Mouse (Mus musculus): Measurements from ENCODE around the gene Adprm. TPM values are rescaled to one million over a fixed set of nuclear protein-coding genes. Genes with fewer than 3 reads are reported as not detected.

Adprm gene
- polyA plus RNA-seq, 1 experiment from 2014 or later, result 40.5 TPM

DNA sequence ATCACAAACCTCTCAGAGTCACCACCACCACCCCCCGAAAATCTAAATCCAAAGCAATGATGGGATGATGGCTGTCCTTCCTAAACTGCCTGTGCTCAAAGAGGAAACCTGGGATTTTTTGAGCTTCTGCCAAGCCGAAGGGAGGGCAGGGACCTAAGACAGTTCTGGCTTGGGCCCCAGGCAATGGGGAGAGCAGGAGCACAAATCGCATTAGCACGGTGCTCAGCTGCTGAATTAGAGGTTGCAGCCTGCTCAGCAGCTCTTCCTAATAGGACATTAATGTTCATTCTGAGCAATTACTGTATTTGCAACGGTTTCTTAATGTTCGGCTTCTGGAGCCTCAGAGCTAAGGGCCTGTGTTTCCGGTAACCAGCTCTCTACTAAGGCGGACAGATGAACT, 44.4 kb downstream of the Adprm start:
- no peak overlapping the region for H3K9ac ChIP-seq (ENCODE audit: low read length)
- DNase-seq (ENCODE audit: low spot score, missing footprints) (no peak), ATAC-seq (ENCODE audit: low FRiP score) (no peak)

GRCm38 (mm10) chr11:67002911-67003310, 49.5 kb downstream of the Adprm start:
- Histone ChIP-seq H3K27ac (ENCODE audit: low read depth, low read length) (no peak overlapping the region), H3K27me3 (ENCODE audit: control insufficient read depth, insufficient read depth, low read length) (no peaks in the 10 kb centered on the region), H3K9ac (ENCODE audit: low read length) (no peak overlapping the region), H3K4me1 (ENCODE audit: control insufficient read depth, insufficient read depth, low read length) (peaks cover 11% of the 10 kb centered on the region; the same call in 1 of the 2 replicates), H3K4me2 (no peak overlapping the region), H3K9me3 (ENCODE audit: control insufficient read depth, low read length) (no peaks in the 10 kb centered on the region; the same call in 1 of the 2 replicates), H3K4me3 (ENCODE audit: low read depth, low read length) (no peak overlapping the region), H3K36me3 (ENCODE audit: control insufficient read depth, insufficient read depth, low read length) (no peaks in the 10 kb centered on the region)
- 62% methylated on average over 2 of the region's 2 CpGs for WGBS
- DNase-seq (ENCODE audit: low spot score, missing footprints) (no peak), ATAC-seq (ENCODE audit: low FRiP score) (no peak)

More for the DNA sequence above, 44.4 kb downstream of the Adprm start:
- H3K27me3 ChIP-seq (ENCODE audit: control insufficient read depth, insufficient read depth, low read length), result no peaks in the 10 kb centered on the region
- no peaks in the 10 kb centered on the region for H3K36me3 ChIP-seq (ENCODE audit: control insufficient read depth, insufficient read depth, low read length)
- WGBS, result 82% methylated on average over 8 of the region's 8 CpGs
- no peak overlapping the region for H3K27ac ChIP-seq (ENCODE audit: low read depth, low read length)
- no peaks in the 10 kb centered on the region; the same call in 1 of the 2 replicates for H3K9me3 ChIP-seq (ENCODE audit: control insufficient read depth, low read length)
- no peak overlapping the region for H3K4me3 ChIP-seq (ENCODE audit: low read depth, low read length)
- H3K4me1 ChIP-seq (ENCODE audit: control insufficient read depth, insufficient read depth, low read length), result peaks cover 2% of the 10 kb centered on the region; the same call in 1 of the 2 replicates
- no peak overlapping the region for H3K4me2 ChIP-seq

- Histone ChIP-seq H3K27ac (ENCODE audit: low read depth, low read length) (peak overlapping the region; percentile 25), H3K4me1 (ENCODE audit: control insufficient read depth, insufficient read depth, low read length) (peaks cover 11% of the 10 kb centered on the region; the same call in 1 of the 2 replicates), H3K27me3 (ENCODE audit: control insufficient read depth, insufficient read depth, low read length) (no peaks in the 10 kb centered on the region), H3K9ac (ENCODE audit: low read length) (no peak overlapping the region), H3K9me3 (ENCODE audit: control insufficient read depth, low read length) (no peaks in the 10 kb centered on the region; the same call in 1 of the 2 replicates), H3K4me3 (ENCODE audit: low read depth, low read length) (no peak overlapping the region), H3K36me3 (ENCODE audit: control insufficient read depth, insufficient read depth, low read length) (no peaks in the 10 kb centered on the region), H3K4me2 (no peak overlapping the region)
- peak; percentile 91 for DNase-seq (ENCODE audit: low spot score, missing footprints)
- ATAC-seq (ENCODE audit: low FRiP score), result peak; percentile 84
- WGBS, result 0% methylated on average over 1 of the region's 1 CpGs
Measured at GRCm38 (mm10) chr11:67001717-67002116, 50.7 kb downstream of the Adprm start.

- Histone ChIP-seq H3K4me3 (ENCODE audit: low read depth, low read length) (no peak overlapping the region), H3K4me2 (no peak overlapping the region), H3K27me3 (ENCODE audit: control insufficient read depth, insufficient read depth, low read length) (no peaks in the 10 kb centered on the region), H3K9ac (ENCODE audit: low read length) (no peak overlapping the region), H3K9me3 (ENCODE audit: control insufficient read depth, low read length) (no peaks in the 10 kb centered on the region), H3K36me3 (ENCODE audit: control insufficient read depth, insufficient read depth, low read length) (no peaks in the 10 kb centered on the region), H3K4me1 (ENCODE audit: control insufficient read depth, insufficient read depth, low read length) (peaks cover 11% of the 10 kb centered on the region; the same call in 1 of the 2 replicates), H3K27ac (ENCODE audit: low read depth, low read length) (no peak overlapping the region)
- ATAC-seq (ENCODE audit: low FRiP score) (0 out of 2 replicates have a peak, but pooled peaks have one; percentile 28), DNase-seq (ENCODE audit: low spot score, missing footprints) (no peak)
- 70% methylated on average over 4 of the region's 4 CpGs for WGBS
Measured at GRCm38 (mm10) chr11:67000671-67001070, 51.7 kb downstream of the Adprm start.

GRCm38 (mm10) chr11:66998467-66999403, 53.7 kb downstream of the Adprm start:
- peaks cover 11% of the 10 kb centered on the region; the same call in 1 of the 2 replicates for H3K4me1 ChIP-seq (ENCODE audit: control insufficient read depth, insufficient read depth, low read length)
- no peak for DNase-seq (ENCODE audit: low spot score, missing footprints)
- no peak overlapping the region for H3K4me2 ChIP-seq
- no peaks in the 10 kb centered on the region for H3K27me3 ChIP-seq (ENCODE audit: control insufficient read depth, insufficient read depth, low read length)
- no peak overlapping the region for H3K4me3 ChIP-seq (ENCODE audit: low read depth, low read length)
- no peaks in the 10 kb centered on the region for H3K9me3 ChIP-seq (ENCODE audit: control insufficient read depth, low read length)
- ATAC-seq (ENCODE audit: low FRiP score), result no peak
- no peak overlapping the region for H3K9ac ChIP-seq (ENCODE audit: low read length)
- H3K27ac ChIP-seq (ENCODE audit: low read depth, low read length), result no peak overlapping the region
- no peaks in the 10 kb centered on the region for H3K36me3 ChIP-seq (ENCODE audit: control insufficient read depth, insufficient read depth, low read length)
- 80% methylated on average over 14 of the region's 14 CpGs for WGBS

DNA sequence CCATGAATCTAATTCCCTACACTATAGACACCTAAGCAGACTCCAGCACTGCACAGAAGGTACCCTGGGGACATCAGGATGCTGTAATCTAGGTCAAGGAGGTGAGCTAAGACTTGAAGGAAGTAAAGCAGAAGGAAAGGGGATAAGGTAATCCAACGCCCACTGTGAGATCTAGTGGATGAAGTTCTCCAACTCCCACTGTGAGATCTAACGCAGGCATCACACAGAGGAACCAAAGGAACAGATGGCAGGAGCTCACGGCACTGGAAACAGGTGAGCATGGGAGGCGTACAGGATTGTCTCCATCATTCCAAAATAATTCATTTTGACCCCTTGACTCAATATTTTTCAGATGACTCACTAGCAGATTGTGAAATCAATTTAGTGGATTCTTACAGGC, 55.9 kb downstream of the Adprm start:
- Histone ChIP-seq H3K27ac (ENCODE audit: low read depth, low read length) (no peak overlapping the region), H3K4me3 (ENCODE audit: low read depth, low read length) (no peak overlapping the region), H3K27me3 (ENCODE audit: control insufficient read depth, insufficient read depth, low read length) (no peaks in the 10 kb centered on the region), H3K9me3 (ENCODE audit: control insufficient read depth, low read length) (no peaks in the 10 kb centered on the region), H3K36me3 (ENCODE audit: control insufficient read depth, insufficient read depth, low read length) (no peaks in the 10 kb centered on the region), H3K9ac (ENCODE audit: low read length) (no peak overlapping the region), H3K4me2 (no peak overlapping the region), H3K4me1 (ENCODE audit: control insufficient read depth, insufficient read depth, low read length) (peaks cover 6% of the 10 kb centered on the region; the same call in 1 of the 2 replicates)
- ATAC-seq (ENCODE audit: low FRiP score), result no peak
- no peak for DNase-seq (ENCODE audit: low spot score, missing footprints)
- 83% methylated on average over 4 of the region's 4 CpGs for WGBS

DNA sequence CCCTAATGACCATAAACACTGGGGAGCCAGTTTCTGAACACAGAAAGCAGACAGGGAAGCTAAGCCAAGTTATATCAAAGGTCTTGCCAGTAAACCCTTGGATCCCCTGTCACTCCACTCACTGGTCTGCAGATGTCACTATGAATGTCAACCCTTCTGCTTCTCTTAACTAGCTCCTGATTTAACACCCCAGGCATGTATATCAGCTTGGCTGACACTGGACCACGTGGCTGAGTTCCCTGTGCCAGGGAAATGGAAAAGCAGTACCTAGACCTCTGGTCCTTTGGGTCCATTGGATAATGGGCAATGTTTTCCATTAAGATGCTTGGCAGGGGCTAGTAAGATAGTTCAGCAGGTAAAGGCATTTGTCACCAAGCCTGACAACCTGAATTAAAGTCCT, 58.7 kb downstream of the Adprm start:
- no peak overlapping the region for H3K27ac ChIP-seq (ENCODE audit: low read depth, low read length)
- WGBS, result 60% methylated on average over 1 of the region's 1 CpGs
- H3K9ac ChIP-seq (ENCODE audit: low read length), result no peak overlapping the region
- H3K4me1 ChIP-seq (ENCODE audit: control insufficient read depth, insufficient read depth, low read length), result no peaks in the 10 kb centered on the region
- no peaks in the 10 kb centered on the region for H3K27me3 ChIP-seq (ENCODE audit: control insufficient read depth, insufficient read depth, low read length)
- no peaks in the 10 kb centered on the region for H3K9me3 ChIP-seq (ENCODE audit: control insufficient read depth, low read length)
- no peak overlapping the region for H3K4me3 ChIP-seq (ENCODE audit: low read depth, low read length)
- ATAC-seq (ENCODE audit: low FRiP score) (no peak), DNase-seq (ENCODE audit: low spot score, missing footprints) (no peak)
- no peak overlapping the region for H3K4me2 ChIP-seq
- H3K36me3 ChIP-seq (ENCODE audit: control insufficient read depth, insufficient read depth, low read length), result no peaks in the 10 kb centered on the region

GRCm38 (mm10) chr11:66992150-66992549, 60.2 kb downstream of the Adprm start:
- WGBS, result 79% methylated on average over 2 of the region's 2 CpGs
- H3K4me1 ChIP-seq (ENCODE audit: control insufficient read depth, insufficient read depth, low read length), result no peaks in the 10 kb centered on the region
- no peak overlapping the region for H3K4me3 ChIP-seq (ENCODE audit: low read depth, low read length)
- H3K36me3 ChIP-seq (ENCODE audit: control insufficient read depth, insufficient read depth, low read length), result no peaks in the 10 kb centered on the region
- ATAC-seq (ENCODE audit: low FRiP score), result no peak
- H3K27ac ChIP-seq (ENCODE audit: low read depth, low read length), result no peak overlapping the region
- no peak for DNase-seq (ENCODE audit: low spot score, missing footprints)
- H3K9me3 ChIP-seq (ENCODE audit: control insufficient read depth, low read length), result no peaks in the 10 kb centered on the region
- H3K27me3 ChIP-seq (ENCODE audit: control insufficient read depth, insufficient read depth, low read length), result no peaks in the 10 kb centered on the region
- H3K4me2 ChIP-seq, result no peak overlapping the region
- no peak overlapping the region for H3K9ac ChIP-seq (ENCODE audit: low read length)

All from midbrain, embryonic 11.5 days (tissue).